Mouse (Mus musculus) megakaryocyte-erythroid progenitor cell, adult 5-6 weeks (primary cell): ENCODE data around the gene Slc36a3. TPM values are rescaled to one million over a fixed set of nuclear protein-coding genes. Genes with fewer than 3 reads are reported as not detected.
"Not testable (repeated sequence)": the region's sequence is repeated elsewhere in the genome, so short reads cannot be mapped to it uniquely, and the experiment has no call there.

Experiments used
- ATAC-seq: replicated peaks from 2 replicates; pipeline ENCODE4 v1.8.0; 2016; ENCODE audit warnings: mild to moderate bottlenecking, inconsistent platforms; ENCODE audit not compliant: severe bottlenecking, poor library complexity, low FRiP score, low TSS enrichment
- total RNA-seq, 2 experiments: library from RNA; stranded (forward) in 1 of 2; stranded (reverse) in 1 of 2; fragments of 200-1000, 215-1000 nt in 1 of 2; fragments of >200 nt in 1 of 2; fragmentation: Nextera tagmentation in 1 of 2; gene quantifications; 2 replicates each; pipeline ENCODE4 v1.2.3; 2014 to 2017

Gene Slc36a3
- total RNA-seq, 2 experiments from 2014 or later: not detected

DNA sequence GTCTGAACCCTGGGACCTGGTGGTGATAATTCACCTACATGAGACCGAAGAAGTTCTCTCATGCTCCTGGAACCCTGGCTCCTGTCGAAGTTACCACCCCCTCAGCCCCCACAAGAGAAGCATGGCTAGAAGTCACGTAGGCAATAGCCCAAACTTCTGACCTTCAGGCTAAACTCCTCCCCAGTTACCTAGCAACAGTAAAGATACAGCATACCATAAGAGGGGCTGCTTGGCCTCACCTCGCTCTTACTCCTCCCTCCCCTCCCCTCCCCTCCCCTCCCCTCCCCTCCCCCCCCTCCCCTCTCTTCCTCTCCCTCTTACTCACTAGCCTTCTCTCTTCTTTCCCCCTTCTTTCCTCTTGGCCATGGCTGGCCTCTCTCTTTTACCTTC lies 37.7 kb downstream of the Slc36a3 start:
- ATAC-seq: not testable (repeated sequence)

DNA sequence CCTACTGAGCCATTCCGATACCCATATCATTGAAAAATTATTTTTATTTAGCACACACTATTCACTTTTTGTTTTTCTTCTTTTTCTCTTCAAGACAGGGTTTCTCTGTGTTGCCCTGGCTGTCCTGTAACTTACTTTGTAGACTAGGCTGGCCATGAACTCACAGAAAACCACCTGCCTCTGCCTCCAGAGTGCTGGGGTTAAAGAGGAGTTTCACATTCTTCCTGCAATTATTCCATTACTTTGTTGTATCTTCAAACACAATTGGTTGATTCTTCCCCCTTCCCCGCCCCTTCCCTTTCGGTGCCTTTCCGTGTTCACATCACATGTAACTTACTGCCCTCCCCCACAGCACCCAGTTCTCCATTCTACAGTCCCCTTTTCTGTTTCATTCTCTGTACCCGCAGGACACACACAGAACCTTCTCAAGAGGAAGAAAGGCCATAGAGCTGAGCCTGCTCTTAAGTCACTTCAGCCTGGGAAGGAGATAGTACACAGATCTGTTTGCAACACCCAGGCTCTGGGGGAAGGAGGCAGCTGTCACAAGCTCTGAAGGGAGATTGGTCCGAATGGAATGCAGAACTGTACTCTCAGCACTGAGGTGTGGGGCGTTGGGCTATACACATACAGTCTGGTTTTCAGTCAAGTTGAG lies 38.2 kb downstream of the Slc36a3 start:
- peak; percentile 51; the same call in 1 of the 2 replicates for ATAC-seq

DNA sequence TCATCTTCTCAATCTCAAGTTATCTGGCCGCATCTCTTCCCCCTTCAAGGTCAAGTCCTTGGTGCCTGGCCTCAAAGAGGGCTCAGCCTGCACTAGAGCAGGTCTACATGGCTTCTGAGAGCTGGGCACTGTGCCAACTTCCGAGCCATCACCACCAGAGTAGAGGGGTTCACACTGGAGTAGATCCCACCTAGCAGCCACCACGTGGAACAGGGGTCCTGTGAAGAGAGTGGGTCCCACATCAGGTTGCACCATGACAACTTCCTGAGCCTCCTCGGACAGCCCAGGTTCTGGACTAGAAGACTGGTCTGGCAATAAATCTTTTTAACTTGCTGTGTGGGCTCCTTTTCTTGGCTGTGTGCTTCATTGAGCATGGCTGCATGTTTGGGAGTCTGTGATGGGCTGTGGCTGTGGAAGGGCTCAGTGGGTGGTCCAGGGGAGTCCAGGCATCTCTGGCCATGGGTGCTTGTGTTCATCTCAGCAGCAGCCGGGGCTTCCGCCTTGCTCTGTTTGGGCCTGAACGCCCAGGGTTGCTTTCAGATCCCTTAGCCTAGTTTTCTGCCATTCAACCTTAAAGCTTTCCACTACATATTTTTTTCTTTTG lies 40.8 kb downstream of the Slc36a3 start:
- no peak for ATAC-seq

DNA sequence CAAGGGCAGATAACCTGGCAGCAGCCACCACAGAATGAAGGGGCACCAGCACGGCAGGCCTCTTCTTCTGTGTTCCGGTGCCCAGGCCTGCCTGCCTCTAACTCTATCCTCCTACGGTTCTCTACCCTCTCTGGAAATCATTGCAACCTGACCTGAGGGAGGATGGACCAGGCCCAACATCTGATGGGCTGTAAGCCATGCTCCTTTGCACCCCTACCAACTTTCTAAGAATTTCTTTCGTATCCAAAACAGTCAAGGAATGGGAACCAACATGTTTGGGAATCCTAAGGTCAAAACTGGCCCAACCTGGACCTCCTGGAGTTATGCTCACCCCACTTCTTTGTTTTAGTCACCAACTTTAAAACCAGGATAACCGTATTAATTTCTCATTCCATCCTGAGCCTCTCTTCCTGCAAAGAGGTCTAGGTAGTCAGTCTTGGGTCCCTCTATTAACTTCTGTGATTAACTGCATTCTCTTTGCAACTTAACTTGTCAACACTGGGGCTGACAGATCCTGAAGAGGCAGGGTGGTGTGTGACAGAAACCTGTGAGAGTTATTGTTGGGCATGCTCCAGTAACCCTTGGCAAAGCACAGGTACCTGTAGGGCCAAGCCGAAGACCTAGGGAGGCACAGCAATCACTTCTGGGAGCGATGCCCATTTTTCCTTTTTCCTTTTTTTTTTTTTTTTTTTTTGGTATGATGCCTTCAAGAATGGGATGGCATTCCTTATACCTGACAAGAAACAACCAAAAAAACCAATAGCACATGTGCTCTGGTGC lies 41.8 kb downstream of the Slc36a3 start:
- ATAC-seq: no peak

DNA sequence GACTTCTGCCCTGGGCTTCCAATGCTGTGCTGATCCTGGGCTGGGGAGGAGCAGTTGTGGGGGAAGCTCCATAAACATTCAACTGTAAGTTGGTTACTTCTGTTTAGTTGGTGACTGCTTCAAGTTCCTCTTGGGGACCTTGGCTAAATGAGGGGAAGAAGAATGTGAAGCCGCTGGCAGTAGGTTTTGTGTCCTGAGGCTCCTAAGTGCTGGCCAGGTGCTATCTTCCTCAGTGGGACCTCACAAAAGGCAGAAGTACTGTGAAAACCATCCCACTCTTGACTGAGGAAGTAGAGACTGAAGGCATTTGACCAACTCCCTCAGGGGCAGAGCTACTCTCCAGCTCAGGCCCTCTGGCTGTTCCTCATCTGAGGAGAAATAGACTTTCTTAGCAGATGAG lies 44.9 kb downstream of the Slc36a3 start:
- no peak; the same call in 1 of the 2 replicates for ATAC-seq

DNA sequence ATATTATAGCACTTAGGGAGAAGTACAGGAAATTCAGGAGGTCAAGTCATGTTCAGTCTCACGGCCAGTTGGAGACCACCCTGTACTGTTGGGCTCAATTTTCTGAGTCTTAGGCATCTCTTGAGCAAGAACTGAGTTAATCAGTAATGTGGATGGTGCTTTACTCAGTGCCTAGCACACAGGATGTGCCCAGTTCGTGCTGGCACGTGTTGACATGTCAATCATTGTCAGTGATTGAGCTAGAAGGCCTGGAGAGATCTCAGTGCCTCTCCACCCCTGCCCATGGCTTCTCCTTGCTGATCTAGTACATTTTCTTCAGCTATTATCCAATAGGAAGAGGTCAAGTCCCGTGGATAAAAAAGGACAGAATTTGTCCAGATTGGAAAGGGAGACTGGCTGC lies 46.1 kb downstream of the Slc36a3 start:
- no peak for ATAC-seq

DNA sequence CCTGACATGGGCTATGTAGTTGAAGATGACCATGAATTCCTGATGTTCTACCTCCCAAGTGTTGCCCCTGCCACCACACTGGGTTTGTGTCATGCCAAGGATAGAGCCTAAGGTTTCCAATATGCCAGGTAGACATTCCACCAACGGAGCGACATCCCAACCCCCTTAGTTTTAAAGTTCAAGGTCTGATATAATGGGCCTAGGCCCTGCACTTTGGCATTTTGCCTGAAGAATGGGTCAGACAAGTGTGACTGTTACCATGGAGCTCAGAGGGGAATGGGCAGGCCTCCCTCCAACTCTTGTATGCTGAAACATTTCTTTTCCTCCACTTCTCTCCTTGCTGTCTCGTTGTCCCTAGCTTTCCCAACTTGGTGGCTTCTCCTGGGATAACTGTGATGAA lies 48.3 kb downstream of the Slc36a3 start:
- no peak for ATAC-seq

DNA sequence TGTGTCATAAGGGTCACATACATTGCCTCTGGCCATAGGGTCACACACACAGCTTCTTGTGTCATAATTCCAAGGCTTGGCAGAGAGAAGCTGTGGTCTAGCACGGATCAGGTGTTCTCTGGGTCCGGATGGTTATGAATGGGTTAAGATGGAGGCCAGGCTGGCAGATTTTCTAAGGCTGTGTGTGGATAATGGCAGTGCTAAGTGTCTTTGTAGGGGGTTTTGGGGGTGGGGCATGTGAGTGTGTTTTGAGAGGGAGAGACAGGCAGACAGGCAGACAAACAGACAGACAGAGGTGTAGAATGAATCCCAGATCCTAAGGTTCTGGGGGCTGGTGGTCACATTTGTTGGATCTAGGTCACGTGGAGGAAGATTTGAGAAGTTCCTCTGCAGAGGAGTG lies 49.5 kb downstream of the Slc36a3 start:
- no peak for ATAC-seq

DNA sequence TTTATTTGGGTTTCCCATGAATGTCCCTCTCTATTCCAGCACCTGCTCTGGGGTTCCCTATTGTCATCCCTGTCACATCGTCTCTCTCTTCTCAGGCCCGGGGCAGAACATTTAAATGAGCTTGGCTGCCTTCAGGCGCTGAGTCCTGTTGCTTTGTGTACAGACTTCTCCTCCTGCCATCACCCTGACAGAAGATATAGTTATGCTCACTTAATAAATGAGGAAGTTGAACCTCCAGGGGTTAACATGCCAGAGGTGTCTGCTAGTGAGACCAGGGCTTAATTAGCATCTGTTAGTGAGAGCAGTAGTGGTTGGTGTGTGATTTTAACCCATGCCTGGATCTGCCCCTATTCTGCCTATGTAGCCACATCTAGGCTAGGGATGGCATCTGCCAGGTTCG lies 51.6 kb downstream of the Slc36a3 start:
- ATAC-seq: no peak

DNA sequence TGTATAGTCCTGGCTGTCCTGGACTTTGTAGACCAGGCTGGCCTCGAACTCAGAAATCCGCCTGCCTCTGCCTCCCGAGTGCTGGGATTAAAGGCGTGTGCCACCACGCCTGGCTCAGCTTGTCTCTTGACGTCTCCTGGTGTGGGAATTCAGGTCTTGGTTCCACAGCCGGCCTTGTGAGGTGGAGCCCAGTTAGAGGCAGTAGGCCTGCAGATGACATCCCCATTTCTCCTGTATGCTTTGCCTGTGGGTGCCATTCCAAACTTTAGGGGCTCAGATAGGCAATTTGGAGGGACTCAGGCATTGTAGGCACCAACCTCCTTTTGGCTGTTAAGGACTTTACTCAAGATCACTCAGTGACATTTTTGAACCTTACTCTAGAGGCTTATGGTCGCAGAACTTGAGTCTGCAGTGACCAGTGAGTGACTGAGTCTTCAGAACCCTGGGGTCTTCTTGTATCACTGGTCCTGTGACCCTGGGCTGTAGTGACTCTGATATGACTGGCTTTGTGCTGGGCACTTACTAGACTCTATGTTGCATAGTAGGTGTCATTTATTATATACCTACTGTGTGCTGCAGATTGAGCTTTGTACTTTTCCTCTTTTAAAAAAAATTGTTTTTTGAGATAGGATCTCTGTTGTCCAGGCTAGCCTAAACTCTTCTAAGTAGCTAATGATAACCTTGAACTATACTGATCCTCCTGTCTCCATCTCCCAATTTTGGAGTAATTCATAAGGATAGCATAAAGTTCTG lies 52.3 kb downstream of the Slc36a3 start:
- ATAC-seq: no peak

DNA sequence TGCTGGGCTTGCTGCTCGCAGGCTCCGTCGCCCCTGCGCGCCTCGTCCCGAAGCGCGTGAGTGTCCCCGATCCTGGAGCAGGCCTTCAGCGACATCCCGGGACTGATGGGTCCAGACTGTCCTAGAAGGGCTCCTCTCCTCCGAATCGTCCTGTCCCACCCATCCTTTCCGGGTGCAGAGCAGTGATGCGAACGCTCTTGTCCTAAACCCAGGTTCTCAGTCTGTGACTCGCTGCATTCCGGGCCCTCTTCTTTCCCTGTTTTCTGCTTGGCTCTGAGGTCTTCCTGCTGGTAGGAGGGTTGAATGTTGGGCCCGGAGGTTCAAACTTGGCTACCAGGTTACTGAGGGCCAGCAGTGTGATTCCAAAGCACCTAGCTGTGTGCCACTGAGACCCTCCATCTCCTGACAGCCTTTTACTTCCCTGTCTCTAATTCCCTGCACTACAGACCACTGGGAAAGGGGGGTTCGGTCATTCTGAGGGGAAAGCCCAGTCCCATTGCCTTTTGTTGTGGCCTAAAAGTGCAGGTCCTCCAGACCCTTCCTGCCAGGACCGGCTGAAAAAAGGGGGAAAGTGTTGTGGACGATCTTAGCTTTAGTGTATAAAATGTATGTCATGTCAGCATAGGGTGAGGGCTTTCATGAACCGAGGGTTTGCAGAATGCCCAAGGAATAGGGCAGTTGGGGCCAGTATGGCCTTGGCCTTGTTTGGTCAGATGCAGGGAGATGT lies 53.2 kb downstream of the Slc36a3 start:
- ATAC-seq: no peak

DNA sequence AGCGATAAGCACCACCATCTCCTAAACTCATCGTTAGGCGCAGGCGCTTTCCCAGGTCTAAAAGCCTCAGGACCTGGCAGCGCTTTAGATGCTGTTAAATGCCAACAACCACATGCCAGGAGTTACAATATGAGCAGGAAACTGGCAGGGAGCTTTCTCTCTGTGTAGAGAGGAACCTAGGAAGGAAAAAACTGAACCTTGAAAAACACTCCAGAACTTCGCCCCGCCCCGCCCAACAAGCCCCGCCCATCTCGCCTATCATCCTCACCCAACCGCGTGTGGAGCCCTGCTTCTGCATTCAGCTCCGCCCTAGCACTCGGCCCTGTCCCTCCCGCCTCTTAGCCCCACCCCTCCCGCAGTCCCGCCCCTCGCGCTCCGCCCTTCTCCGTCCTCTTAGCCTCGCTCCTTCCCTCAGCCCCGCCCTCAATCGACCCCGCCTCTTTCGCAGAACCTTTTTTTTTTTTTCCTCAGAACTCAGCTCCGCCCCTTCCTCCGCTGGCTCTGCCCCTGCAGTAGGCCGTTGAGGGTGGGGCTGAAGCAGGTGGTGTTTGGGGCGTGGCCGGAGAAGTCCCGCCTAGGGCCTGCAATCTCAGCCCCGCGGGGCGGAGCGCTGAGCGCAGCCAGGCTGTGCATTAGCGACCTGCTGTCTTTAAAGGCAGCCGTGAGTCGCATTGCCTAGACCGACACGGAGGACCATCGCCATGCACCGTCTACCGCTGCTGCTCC lies 53.9 kb downstream of the Slc36a3 start, which contains the start of gene Gm2a:
TSS of gene Gm2a (plus strand) at position 653 of the 726 bp plus-strand sequence.
- ATAC-seq: peak; percentile 97

DNA sequence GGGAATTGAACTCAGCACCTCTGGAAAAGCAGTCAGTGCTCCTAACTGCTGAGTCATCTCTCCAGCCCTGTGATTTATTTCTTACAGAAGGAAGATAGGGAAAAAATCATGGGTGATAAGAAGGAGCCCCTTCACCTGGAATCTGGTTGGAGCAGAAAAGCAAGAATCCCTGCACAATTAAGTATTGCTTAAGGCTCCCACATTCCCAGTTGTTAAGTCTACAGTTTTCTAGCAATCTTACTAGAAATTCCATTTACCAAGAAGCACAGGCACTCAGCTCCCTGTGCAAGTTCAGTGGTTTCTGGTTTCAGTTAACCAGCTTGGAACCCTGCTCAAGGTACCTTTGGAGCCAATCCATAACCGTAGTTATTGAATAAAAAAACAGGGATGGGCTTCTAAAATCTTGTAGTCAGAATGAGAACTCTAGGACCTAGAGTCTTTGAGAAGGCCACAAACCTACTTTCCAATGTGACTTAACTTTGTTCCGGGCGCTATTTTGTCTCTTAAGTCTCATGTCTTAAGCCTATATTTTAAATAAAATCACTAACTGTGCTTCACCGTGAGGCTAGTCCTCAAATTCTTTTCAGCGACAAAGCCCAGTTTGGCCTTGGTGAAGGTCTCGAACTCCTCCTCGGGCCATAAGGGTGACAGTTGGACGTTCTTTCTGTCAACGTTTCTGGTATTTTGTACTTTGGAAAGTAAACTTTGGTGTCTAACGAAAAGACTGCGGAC lies 54.6 kb downstream of the Slc36a3 start:
- no peak for ATAC-seq

DNA sequence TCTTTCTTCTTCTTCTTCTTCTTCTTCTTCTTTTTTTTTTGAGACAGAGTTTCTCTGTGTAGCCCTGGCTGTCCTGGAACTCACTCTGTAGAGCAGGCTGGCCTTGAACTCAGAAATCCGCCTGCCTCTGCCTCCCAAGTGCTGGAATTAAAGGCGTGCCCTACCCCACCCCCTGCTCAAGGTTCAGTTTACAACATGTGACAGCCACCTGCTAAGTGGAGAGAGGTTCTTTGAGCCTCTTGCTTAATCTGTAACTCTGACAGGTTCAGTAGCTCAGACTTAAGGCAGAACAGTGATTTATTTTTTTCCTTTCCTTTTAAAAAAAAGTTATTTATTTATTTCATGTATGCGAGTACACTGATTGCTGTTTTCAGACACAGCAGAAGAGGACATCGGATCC lies 55.2 kb downstream of the Slc36a3 start:
- not testable (repeated sequence) for ATAC-seq

DNA sequence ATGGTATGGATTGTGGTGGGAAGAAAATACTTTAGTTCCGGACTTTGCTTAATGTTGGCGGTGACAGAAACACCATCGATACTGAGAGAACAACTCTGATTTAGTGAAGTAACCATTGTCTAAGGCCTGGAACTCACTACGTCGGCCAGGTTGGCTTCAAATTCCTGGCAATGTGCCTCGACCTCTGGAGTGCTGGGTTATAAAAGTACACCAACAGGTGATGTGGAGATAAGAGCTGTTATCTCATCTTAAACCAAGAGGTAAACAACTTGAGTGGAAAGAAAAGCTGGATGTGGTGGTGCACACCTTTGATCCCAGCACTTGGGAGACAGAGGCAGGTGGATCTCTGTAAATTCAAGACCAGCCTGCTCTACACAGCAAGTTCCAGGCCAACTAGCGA lies 58.4 kb downstream of the Slc36a3 start:
- ATAC-seq: no peak

DNA sequence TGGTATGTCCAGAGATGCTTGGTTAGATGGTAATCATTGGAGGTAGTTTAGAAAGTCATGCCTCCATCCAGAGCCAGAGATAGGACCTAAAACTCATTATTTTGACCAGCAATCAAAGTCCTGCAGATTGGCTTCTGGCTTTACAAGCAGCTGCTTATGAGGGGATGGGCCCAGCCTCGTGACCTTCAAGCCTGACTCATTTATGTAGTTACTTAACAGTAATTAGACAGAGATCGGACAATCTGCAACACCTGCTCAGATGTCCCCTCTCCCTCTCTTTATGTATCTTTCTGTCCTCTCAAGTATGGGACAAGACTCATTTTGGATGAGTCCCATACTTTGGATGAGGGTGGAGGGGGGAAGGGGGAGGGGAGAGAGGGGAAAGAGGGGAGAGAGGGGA lies 61.6 kb downstream of the Slc36a3 start:
- no peak for ATAC-seq

DNA sequence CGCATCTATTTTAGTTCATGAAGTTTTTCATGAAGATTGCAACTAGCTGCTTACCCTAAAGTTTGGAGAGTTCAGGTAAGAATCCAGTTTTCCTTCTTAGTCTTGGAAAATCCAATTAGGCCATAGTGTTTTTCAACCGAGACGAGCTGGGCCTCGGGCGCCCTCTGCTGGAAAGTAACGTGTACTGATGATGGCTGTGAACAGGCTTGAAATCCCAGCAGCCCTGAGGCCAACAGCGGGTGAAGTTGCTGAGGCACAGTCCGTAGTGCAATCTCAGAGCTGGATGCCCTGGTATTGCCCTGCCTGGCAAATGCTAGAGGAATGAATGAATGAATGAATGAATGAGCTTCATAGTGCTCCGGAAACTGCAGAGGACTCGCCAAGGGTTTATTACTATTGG lies 64.5 kb downstream of the Slc36a3 start:
- ATAC-seq: peak; percentile 85

DNA sequence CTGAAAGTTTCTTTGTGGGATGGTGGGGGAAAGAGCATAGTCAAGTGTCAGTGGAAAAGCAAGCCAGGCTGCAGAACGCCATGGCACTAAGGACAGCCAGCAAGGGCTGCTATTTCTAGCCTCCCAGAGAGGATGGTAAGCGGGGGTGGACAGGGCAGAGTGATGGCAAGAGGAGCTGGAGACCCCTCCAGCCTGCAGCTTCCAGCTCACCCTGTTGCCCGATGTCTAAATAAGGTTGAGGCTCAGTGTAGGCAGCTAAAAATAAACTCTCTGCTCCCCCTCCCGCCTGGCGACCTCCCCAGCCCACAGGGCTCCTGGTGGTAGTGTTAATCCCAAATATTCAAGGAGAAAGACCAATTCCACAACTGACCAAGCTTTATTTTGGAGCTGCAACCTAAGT lies 66.1 kb downstream of the Slc36a3 start:
- no peak for ATAC-seq
